Mouse (Mus musculus) megakaryocyte, embryonic 14.5 days (primary cell): ENCODE data around the gene Phf1.

Source experiments
- FLI1 ChIP-seq: IDR thresholded peaks from 2 replicates; pipeline ENCODE4 v1.6.1; 2012; ENCODE audit warnings: low read length, inconsistent platforms, mixed read lengths
- GATA1 ChIP-seq: IDR thresholded peaks from 3 replicates; pipeline ENCODE4 v1.6.1; 2012; ENCODE audit warnings: mixed read lengths, low read length, inconsistent platforms, borderline replicate concordance

- TF ChIP-seq GATA1 (no peak), FLI1 (no peak)
Observed at GRCm38 (mm10) chr17:26972107-26972506, 39.3 kb downstream of the Phf1 start.
